Mouse (Mus musculus) limb, embryonic 11.5 days (tissue): ENCODE results near the gene Arf1. TPM values are rescaled to one million over a fixed set of nuclear protein-coding genes. Genes with fewer than 3 reads are reported as not detected.

Source experiments
- ATAC-seq: fragments of 200-750 bp; cut with Nextera tagmentation; 2 replicates; pipeline ENCODE4 v1.8.0; 2017; ENCODE audit warnings: low read depth; ENCODE audit not compliant: insufficient number of reproducible peaks, low FRiP score, low TSS enrichment
- DNase-seq: peaks from one replicate; pipeline ENCODE4 v3.0.0-alpha.2; 2015; ENCODE audit warnings: low spot score
- H3K27ac ChIP-seq: fragments of 300-500 bp; sonication (generic); replicated peaks from 2 replicates; pipeline ENCODE4 v1.5.1; 2014; ENCODE audit warnings: low read depth, mild to moderate bottlenecking, low read length
- H3K27me3 ChIP-seq: fragments of 300-500 bp; sonication (generic); 2 replicates; pipeline ENCODE4 v1.6.1; 2014; ENCODE audit warnings: mild to moderate bottlenecking, low read length, mixed read lengths; ENCODE audit not compliant: control insufficient read depth, insufficient read depth
- H3K36me3 ChIP-seq: fragments of 300-500 bp; sonication (generic); 2 replicates; pipeline ENCODE4 v1.6.1; 2014; ENCODE audit warnings: mild to moderate bottlenecking, low read length, moderate library complexity, mixed read lengths; ENCODE audit not compliant: control insufficient read depth, insufficient read depth
- H3K4me1 ChIP-seq: fragments of 300-500 bp; sonication (generic); 2 replicates; pipeline ENCODE4 v1.6.1; 2014; ENCODE audit warnings: low read length, mixed read lengths; ENCODE audit not compliant: control insufficient read depth, insufficient read depth
- H3K4me2 ChIP-seq: fragments of 300-500 bp; sonication (generic); 2 replicates; pipeline ENCODE4 v1.6.1; 2014; ENCODE audit warnings: low read depth, mild to moderate bottlenecking, moderate library complexity; ENCODE audit not compliant: severe bottlenecking
- H3K4me3 ChIP-seq: fragments of 300-500 bp; sonication (generic); 2 replicates; pipeline ENCODE4 v1.5.1; 2014; ENCODE audit warnings: low read depth, low read length
- H3K9ac ChIP-seq: fragments of 300-500 bp; sonication (generic); 2 replicates; pipeline ENCODE4 v1.6.1; 2014; ENCODE audit warnings: mild to moderate bottlenecking, low read length
- H3K9me3 ChIP-seq: fragments of 300-500 bp; sonication (generic); 2 replicates; pipeline ENCODE4 v1.6.1; 2016; ENCODE audit warnings: low read length; ENCODE audit not compliant: control insufficient read depth
- WGBS: fragments of 180-500 bp; shearing (Covaris S2); extraction: QIAGEN DNeasy Blood & Tissue Kit; methylation state at CpG from one replicate; pipeline ENCODE4 v1.1.7; 2014; 5-methylcytosine and 5-hydroxymethylcytosine counted together
- polyA plus RNA-seq: library from polyadenylated mRNA; unstranded; fragments of >200 nt; fragmentation: Nextera tagmentation; extraction: Ambion mirVana; gene quantifications from 2 replicates; pipeline ENCODE4 v1.2.1, GENCODE M21; 2014

Gene Arf1
- 647 and 649 TPM in 2 replicates for polyA plus RNA-seq

GRCm38 (mm10) chr11:59228122-59228953, at the start of gene Arf1:
Gene Arf1 (minus strand): TSS chr11:59228270.
- DNase-seq (peak; percentile 97), ATAC-seq (peak; percentile 91)
- Histone ChIP-seq H3K4me1 (peaks cover 20% of the 10 kb centered on the region), H3K36me3 (no peaks in the 10 kb centered on the region), H3K4me2 (peak within 1 kb of the TSS; percentile 73), H3K9me3 (no peaks in the 10 kb centered on the region), H3K27ac (peak within 1 kb of the TSS; percentile 85), H3K27me3 (no peaks in the 10 kb centered on the region), H3K9ac (peak within 1 kb of the TSS; percentile 85), H3K4me3 (peak within 1 kb of the TSS; percentile 68)
- 5% methylated on average over 58 of the region's 59 CpGs for WGBS

GRCm38 (mm10) chr11:59276877-59277276, 48.8 kb upstream of the Arf1 start:
- no peaks in the 10 kb centered on the region for H3K4me1 ChIP-seq
- no peaks in the 10 kb centered on the region for H3K9me3 ChIP-seq
- H3K4me3 ChIP-seq: no peak overlapping the region
- ATAC-seq (no peak), DNase-seq (no peak)
- 31% methylated on average over 2 of the region's 2 CpGs for WGBS
- H3K27me3 ChIP-seq: 0 out of 2 replicates have a peak, but pooled peaks cover 3% of the 10 kb centered on the region
- H3K9ac ChIP-seq: no peak overlapping the region
- H3K4me2 ChIP-seq: no peak overlapping the region
- no peak overlapping the region for H3K27ac ChIP-seq
- no peaks in the 10 kb centered on the region for H3K36me3 ChIP-seq

GRCm38 (mm10) chr11:59274184-59274583, 46.1 kb upstream of the Arf1 start:
- no peak overlapping the region for H3K9ac ChIP-seq
- no peaks in the 10 kb centered on the region for H3K4me1 ChIP-seq
- DNase-seq: no peak
- H3K36me3 ChIP-seq: no peaks in the 10 kb centered on the region
- H3K27ac ChIP-seq: no peak overlapping the region
- no peak overlapping the region for H3K4me3 ChIP-seq
- no peak overlapping the region for H3K4me2 ChIP-seq
- no peaks in the 10 kb centered on the region for H3K9me3 ChIP-seq
- no peaks in the 10 kb centered on the region for H3K27me3 ChIP-seq
- ATAC-seq: no peak
- 77% methylated on average over 3 of the region's 3 CpGs for WGBS

GRCm38 (mm10) chr11:59266727-59267126, 38.7 kb upstream of the Arf1 start:
- 36% methylated on average over 6 of the region's 6 CpGs for WGBS
- DNase-seq: no peak

GRCm38 (mm10) chr11:59265154-59265813, 37.2 kb upstream of the Arf1 start:
- Histone ChIP-seq H3K27me3 (peaks cover 22% of the 10 kb centered on the region), H3K27ac (no peak overlapping the region)

More at GRCm38 (mm10) chr11:59266727-59267126, 38.7 kb upstream of the Arf1 start:
- H3K36me3 ChIP-seq: no peaks in the 10 kb centered on the region
- H3K9me3 ChIP-seq: no peaks in the 10 kb centered on the region; the same call in 1 of the 2 replicates
- H3K27ac ChIP-seq: no peak overlapping the region
- H3K27me3 ChIP-seq: peaks cover 22% of the 10 kb centered on the region
- peaks cover 9% of the 10 kb centered on the region; the same call in 1 of the 2 replicates for H3K4me1 ChIP-seq
- no peak overlapping the region for H3K4me2 ChIP-seq
- ATAC-seq: no peak
- no peak overlapping the region for H3K4me3 ChIP-seq
- no peak overlapping the region for H3K9ac ChIP-seq

GRCm38 (mm10) chr11:59264593-59264992, 36.5 kb upstream of the Arf1 start:
- H3K9ac ChIP-seq: peak overlapping the region; percentile 57
- H3K4me3 ChIP-seq: peak overlapping the region; percentile 36
- peaks cover 22% of the 10 kb centered on the region for H3K27me3 ChIP-seq
- peak overlapping the region; percentile 86 for H3K4me2 ChIP-seq
- no peaks in the 10 kb centered on the region; the same call in 1 of the 2 replicates for H3K9me3 ChIP-seq
- ATAC-seq: no peak
- no peak overlapping the region for H3K27ac ChIP-seq
- peak; percentile 40 for DNase-seq
- 7% methylated on average over 8 of the region's 8 CpGs for WGBS
- peaks cover 9% of the 10 kb centered on the region; the same call in 1 of the 2 replicates for H3K4me1 ChIP-seq
- H3K36me3 ChIP-seq: no peaks in the 10 kb centered on the region

More at GRCm38 (mm10) chr11:59265154-59265813, 37.2 kb upstream of the Arf1 start:
- Histone ChIP-seq H3K36me3 (no peaks in the 10 kb centered on the region), H3K4me2 (no peak overlapping the region), H3K9ac (no peak overlapping the region), H3K9me3 (no peaks in the 10 kb centered on the region; the same call in 1 of the 2 replicates), H3K4me3 (no peak overlapping the region), H3K4me1 (peaks cover 9% of the 10 kb centered on the region; the same call in 1 of the 2 replicates)
- 64% methylated on average over 8 of the region's 8 CpGs for WGBS
- DNase-seq: no peak
- no peak for ATAC-seq

- WGBS: under 1% methylated on average over 56 of the region's 56 CpGs
- no peak overlapping the region for H3K27ac ChIP-seq
These were observed 35.9 kb upstream of the Arf1 start for GRCm38 (mm10) chr11:59263870-59264563.

GRCm38 (mm10) chr11:59262308-59262707, 34.2 kb upstream of the Arf1 start:
- no peak overlapping the region for H3K9ac ChIP-seq
- DNase-seq (no peak), ATAC-seq (no peak)
- H3K4me3 ChIP-seq: no peak overlapping the region
- H3K4me2 ChIP-seq: no peak overlapping the region
- no peaks in the 10 kb centered on the region for H3K9me3 ChIP-seq
- H3K27me3 ChIP-seq: peaks cover 22% of the 10 kb centered on the region
- peaks cover 9% of the 10 kb centered on the region; the same call in 1 of the 2 replicates for H3K4me1 ChIP-seq
- H3K27ac ChIP-seq: no peak overlapping the region
- H3K36me3 ChIP-seq: no peaks in the 10 kb centered on the region

More at GRCm38 (mm10) chr11:59263870-59264563, 35.9 kb upstream of the Arf1 start:
- Histone ChIP-seq H3K4me1 (peaks cover 9% of the 10 kb centered on the region; the same call in 1 of the 2 replicates), H3K9me3 (no peaks in the 10 kb centered on the region; the same call in 1 of the 2 replicates), H3K36me3 (no peaks in the 10 kb centered on the region), H3K4me2 (peak overlapping the region; percentile 86), H3K27me3 (peaks cover 22% of the 10 kb centered on the region), H3K4me3 (peak overlapping the region; percentile 36), H3K9ac (peak overlapping the region; percentile 57)
- DNase-seq (peak; percentile 66), ATAC-seq (no peak)
